Mouse (Mus musculus) lung, adult 2 months (tissue): ENCODE results near the gene Rnf115.

Experiments
- CTCF ChIP-seq: fragments of 200-500 bp; IDR thresholded peaks from 2 replicates; pipeline ENCODE4 v1.5.1; 2011; ENCODE audit warnings: mild to moderate bottlenecking, low read length, control low read depth; ENCODE audit not compliant: insufficient read depth
- POLR2A ChIP-seq: fragments of 200-500 bp; IDR thresholded peaks from 2 replicates; pipeline ENCODE4 v1.6.1; 2011; ENCODE audit warnings: low read depth, mild to moderate bottlenecking, control low read depth, low read length, borderline replicate concordance; ENCODE audit errors: extremely low read depth

- TF ChIP-seq POLR2A (no peak), CTCF (no peak)
Observed at GRCm38 (mm10) chr3:96755935-96756334, 28.5 kb downstream of the Rnf115 start.
